Mouse (Mus musculus): ENCODE measurements around the gene Foxp2.

- TF ChIP-seq CTCF (IDR thresholded peaks at IDR 0.05; ENCODE audit: borderline replicate concordance, insufficient read depth, low read depth, low read length) = no peak
- no peak for TF ChIP-seq POLR2A (IDR thresholded peaks at IDR 0.05; ENCODE audit: borderline replicate concordance, insufficient read depth, low read length)
Observed at GRCm38 (mm10) chr6:15268136-15268535, 367.0 kb downstream of the Foxp2 start.

Measured in cerebellum, adult 2 months (tissue).